Mouse (Mus musculus): ENCODE measurements around the gene Fah.
A peak's percentile ranks its signal among the peaks of the same experiment; 100 is the strongest.

The Fah gene

DNA sequence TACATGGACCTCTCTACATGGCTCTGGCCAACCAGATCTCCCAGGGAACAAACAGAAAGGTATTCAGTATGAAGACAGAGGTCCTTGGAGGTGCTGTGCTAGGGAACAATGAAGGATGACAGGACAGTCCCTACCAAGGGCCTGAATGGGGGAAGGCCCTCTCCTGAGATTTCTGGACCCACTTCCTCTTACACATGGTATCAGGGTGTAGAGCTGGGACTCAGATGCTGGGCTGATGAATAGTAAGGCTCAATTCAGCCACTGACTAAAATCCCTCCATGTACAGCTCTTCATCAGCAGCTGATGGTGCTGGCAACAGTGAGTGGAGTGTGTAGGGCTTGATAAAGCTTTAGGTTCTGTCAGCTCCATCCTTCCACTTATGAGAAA, 11.6 kb downstream of the Fah start:
- no peak for DNase-seq (ENCODE audit: low spot score in 2 of 2)

- DNase-seq (ENCODE audit: low spot score in 2 of 2) = peak; percentile 21 to 38
Measured at GRCm38 (mm10) chr7:84594087-84594916, 12.2 kb downstream of the Fah start.

GRCm38 (mm10) chr7:84591347-84591746, 15.2 kb downstream of the Fah start:
- DNase-seq (ENCODE audit: low spot score in 2 of 2) = no peak

- DNase-seq (ENCODE audit: low spot score in 2 of 2) = no peak
Measured at GRCm38 (mm10) chr7:84590622-84591021, 15.9 kb downstream of the Fah start.

DNA sequence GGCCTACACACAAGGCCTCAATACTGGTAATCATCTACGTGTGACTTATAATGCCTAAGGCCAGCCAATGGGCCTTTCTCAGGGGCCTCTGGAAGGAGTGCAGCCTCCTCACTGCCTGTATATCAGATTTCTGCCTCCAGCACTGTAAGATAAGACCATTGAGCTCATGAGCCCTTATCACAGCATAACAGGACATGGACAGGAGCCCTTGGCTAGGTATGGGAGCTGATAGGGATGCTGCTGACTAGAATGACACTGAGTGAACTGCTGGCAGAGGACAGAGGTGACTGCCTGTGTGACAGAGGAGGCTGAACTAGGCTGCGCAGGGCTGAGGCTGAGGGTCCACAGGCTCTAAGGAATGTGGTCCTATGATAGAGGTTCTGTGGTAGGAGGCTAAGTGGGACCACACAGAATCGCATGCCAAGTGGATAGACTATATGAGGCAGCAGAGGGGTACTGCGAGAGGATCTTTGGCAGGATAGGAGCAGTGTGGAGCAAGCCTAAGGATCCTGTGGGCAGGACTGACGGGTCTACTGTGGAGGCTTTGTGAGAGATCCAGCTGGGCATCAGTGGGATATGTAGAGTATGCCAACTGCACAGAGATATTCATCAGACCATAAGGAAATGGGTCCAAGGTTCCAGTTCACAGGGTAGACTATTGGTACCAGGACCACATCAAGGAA, 19.3 kb downstream of the Fah start:
- no peak for DNase-seq (ENCODE audit: low spot score in 2 of 2)

DNA sequence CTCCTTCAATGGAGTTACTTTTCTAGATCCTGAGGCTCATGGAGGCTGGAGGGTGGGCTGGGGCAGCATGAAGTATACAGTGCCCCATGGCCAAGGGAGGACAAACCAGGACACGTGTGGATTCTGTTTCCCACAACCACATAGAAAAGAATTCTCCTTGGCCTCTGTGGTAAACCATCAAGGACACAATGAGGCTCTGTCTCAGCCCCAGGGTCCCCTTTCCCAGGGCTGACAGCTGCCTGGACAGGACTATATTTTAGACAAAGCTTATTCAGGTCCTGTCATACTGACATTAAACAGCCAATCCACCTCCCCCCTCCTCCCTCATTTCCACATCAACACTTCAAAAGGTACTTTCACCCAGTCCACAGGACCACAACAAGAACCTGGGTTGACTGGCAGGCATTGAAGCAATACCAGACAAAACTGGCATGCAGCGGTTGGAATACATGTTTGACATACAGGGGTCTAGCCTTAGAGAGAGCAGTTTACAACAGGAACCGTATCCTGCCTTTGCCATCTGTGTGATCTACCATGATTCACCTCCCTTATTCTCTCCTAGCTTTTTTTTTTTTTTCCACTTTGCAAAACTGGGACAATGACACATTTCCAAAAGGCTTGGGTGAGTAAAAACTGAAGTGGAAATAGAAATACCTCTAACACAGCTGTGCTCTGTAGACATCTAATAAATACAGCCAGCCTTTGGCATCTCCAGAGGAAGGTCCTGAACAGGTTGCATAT, 20.0 kb downstream of the Fah start:
- DNase-seq (ENCODE audit: low spot score in 2 of 2) = no peak

DNA sequence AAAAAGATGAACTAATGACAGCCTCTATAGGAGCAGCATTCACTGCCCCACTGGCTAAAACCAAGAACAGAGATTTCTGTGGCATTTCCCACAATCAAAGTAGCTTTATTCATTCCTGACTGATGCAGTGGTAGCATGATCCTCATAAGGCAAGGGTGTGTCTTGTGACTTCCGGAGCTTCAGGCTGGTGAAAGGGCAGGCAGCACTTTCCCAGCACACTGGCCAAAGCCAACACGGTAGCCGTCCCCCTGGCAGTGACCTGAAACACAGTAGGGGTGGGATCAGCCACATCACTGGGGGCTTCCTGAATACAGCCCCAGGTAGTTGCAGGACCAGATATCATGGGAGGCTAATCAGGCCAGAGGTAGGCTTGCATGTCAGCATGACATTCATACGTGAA, 21.4 kb downstream of the Fah start:
- no peak for DNase-seq (ENCODE audit: low spot score in 2 of 2)

- DNase-seq (ENCODE audit: low spot score in 2 of 2) = no peak
Measured at GRCm38 (mm10) chr7:84579769-84580168, 26.8 kb downstream of the Fah start.

DNA sequence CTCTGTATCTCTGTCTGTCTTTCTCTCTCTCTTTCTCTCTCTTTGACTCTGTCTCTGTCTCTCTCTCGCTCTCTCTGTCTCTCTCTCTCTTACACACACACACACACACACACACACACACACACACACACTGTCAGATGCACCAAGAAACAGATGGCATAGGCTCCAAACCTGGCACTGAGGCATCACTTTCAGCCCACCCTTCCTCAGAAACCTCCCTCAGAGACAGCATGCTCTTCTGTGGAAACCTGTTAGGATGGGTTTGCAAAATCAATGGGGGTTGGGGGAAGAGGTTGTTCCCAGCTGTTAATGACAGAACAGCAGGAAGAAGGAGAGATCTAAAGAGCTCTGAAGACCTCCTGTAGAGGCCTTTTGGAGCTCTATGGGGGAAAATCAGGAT, 27.7 kb downstream of the Fah start:
- no peak for DNase-seq (ENCODE audit: low spot score in 2 of 2)

DNA sequence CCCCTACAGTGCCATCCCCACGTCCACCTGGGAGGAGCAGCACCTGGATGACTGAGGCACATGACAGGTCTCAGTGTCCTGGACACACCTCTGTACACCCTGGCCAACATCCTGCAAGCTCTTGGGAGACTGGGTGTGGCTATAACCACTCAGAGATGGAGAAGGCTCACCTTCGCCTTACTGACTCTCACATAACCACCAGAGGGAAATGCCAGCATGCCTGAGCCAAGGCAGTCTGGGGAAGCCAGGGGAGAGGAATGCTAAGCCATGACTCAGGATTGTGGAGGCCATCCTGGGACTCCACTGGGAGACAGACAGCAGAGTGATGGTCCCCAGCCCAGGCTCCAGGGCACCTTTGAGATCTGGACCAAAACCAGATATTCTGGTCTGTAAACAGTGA, 29.5 kb downstream of the Fah start:
- no peak for DNase-seq (ENCODE audit: low spot score in 2 of 2)

- no peak for DNase-seq (ENCODE audit: low spot score in 2 of 2)
Measured at GRCm38 (mm10) chr7:84566200-84566599, 40.3 kb downstream of the Fah start.

DNA sequence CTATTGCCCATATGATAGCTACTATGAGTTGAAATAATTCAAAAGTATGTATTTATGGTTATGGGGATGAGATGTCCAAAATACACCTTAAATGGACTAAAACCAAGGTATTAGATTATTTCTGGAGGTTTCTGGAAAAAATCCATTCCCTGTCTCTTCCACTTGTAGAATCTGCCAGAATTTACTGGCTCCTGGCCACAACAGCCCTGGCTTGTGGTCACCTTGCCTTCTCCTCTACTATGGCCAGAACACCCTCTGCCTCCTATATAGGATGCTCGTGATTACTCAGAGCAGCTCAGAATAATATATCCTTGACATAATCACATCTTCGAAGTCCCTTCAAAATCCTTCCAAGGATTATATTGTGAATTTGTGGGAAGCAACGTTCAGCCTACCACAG, 42.3 kb downstream of the Fah start:
- no peak for DNase-seq (ENCODE audit: low spot score in 2 of 2)

DNA sequence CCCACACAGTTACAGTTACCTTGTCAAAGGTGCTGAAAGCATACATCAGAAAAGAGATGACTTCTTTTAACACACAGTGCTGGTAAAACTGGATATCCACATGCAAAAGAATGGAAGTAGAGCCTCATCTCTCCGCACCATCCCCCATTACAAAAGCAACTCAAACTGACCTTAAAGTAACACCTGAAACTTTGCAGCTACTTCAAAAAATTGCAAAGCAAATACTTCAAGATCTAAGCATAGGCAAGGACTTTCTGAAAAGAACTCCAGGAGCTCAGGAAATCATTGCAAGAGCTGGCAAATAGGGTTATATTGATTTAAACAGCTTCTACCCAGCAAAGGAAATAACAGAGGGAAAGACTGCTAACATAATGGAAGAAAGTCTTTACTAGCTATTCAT, 46.0 kb downstream of the Fah start:
- no peak for DNase-seq (ENCODE audit: low spot score in 2 of 2)

DNA sequence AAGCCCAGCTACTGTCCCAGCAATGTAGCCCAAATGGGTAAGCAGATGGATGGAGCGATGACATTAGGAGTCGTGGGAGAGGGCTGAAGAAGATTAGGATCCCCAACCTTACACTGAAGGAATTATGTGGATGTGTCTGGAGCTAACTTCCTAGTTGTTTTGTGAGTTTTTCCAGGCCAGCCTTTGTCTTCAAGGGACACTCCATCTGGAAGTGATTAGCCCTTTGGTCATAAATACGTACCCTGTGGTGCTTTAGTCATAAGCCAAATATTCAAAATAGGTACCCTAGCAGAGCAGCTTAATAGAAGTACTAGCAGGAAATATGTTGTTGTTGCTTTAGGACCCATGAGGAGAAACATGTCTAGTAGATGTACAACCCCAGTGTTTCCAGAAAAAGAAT, 49.2 kb downstream of the Fah start:
- no peak for DNase-seq (ENCODE audit: low spot score in 2 of 2)

DNA sequence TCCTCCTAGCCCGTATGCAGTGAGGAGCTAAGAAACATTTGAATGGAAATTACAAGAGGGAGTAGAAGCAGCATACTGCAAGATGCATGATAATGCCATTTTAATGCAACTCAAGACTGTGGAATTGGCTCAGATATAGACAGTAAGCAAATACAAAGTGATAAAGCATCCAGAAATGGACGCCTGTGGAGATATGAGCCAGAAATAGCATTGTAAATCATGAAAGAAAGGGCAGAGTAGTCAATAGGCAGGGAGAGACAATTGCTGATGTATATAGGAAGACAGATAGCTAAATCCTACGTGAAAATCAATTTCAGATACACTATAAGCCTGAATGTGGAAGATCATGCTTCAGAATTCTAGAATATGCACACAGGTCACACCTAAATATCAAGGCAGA, 51.2 kb downstream of the Fah start:
- DNase-seq (ENCODE audit: low spot score in 2 of 2) = no peak

DNA sequence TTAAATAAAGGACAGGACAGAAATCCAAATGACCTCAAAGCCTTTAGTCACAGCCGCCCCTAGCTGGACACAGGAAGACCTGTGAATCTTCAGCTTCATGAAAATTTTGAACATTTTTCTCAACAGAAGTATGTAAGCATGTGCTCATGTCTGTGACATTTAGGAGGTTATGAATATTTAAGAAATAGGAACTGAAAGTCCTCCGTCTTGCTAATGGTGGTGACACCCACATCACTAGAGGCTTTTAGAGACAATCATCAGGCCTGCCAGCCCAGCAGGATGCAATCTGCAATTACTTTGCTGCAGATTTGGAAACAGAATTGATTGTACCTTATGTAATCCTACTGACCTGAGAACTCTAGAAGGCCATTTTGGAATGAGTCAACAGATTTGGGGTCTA, 55.0 kb downstream of the Fah start:
- no peak for DNase-seq (ENCODE audit: low spot score in 2 of 2)

DNA sequence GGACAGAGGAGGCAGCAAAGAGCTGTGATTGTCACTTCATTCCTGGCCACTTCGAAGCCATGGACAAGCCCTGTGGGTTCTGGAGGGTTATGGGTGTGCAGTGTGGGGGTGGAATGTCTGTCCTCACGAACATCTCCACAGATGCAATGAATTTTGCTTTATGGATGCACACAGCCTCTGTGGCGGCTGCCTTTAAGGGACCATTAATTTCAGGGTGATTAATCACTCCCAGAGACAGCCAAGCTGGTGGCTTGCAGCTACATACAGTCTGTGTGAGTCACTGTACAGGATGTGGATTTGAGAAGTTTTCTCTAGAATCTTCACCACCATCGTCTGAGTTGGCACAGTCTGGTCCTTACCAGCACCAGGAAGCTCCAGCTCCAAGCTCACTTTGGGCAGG, 59.9 kb downstream of the Fah start:
- no peak for DNase-seq (ENCODE audit: low spot score in 2 of 2)

DNA sequence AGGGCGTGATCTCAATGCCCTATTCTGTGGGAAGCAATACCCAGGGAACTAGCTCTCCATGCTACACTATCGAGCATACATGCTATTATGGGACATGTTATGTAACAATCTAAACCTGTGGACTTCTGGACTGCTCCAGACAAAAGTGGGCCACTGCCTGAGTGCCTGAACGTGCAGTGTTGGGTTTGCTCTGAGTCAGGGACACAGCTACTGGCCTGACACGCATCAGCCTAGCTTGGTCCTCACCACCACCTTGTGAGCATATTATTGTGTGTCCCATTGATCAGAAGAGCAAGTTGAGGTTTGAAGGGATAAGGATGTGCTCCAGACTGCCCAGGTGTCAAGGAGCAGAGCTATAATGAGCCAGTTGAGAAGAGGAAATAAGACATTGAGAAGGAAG, 61.6 kb downstream of the Fah start:
- no peak for DNase-seq (ENCODE audit: low spot score in 2 of 2)

Data from natural killer cell, adult 2 months (primary cell).